Mouse (Mus musculus): ENCODE results near the gene Ctla4.

DNA sequence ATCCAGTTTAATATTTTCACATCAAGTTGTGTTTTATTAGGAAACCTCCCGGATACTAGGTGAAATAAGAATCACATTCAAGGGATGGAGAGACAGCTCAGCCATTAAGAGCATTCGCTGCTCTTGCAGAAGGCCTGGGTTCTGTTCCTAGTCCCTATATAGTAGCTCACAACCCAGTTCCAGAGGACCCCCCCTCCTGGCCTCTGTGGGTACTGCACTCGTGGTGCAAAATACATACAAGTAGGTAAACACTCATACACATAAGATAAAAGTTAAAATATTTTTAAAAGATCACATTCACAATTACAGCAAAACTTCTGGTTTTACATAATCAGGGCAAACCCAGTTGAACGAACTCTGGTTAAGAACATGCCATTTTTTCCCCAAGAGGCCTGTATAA is 75.3 kb downstream of the Ctla4 start:
- TF ChIP-seq POLR2A (IDR thresholded peaks at IDR 0.05; ENCODE audit: low read depth, low read length) (no peak), CTCF (IDR thresholded peaks at IDR 0.05; ENCODE audit: borderline replicate concordance, insufficient read depth, low read length) (no peak)
